Mouse (Mus musculus) lung, adult 2 months (tissue): ENCODE measurements around the gene Tbx6.

Experiments
- CTCF ChIP-seq: fragments of 200-500 bp; IDR thresholded peaks from 2 replicates; pipeline ENCODE4 v1.5.1; 2011; ENCODE audit warnings: mild to moderate bottlenecking, low read length, control low read depth; ENCODE audit not compliant: insufficient read depth
- POLR2A ChIP-seq: fragments of 200-500 bp; IDR thresholded peaks from 2 replicates; pipeline ENCODE4 v1.6.1; 2011; ENCODE audit warnings: low read depth, mild to moderate bottlenecking, control low read depth, low read length, borderline replicate concordance; ENCODE audit errors: extremely low read depth

DNA sequence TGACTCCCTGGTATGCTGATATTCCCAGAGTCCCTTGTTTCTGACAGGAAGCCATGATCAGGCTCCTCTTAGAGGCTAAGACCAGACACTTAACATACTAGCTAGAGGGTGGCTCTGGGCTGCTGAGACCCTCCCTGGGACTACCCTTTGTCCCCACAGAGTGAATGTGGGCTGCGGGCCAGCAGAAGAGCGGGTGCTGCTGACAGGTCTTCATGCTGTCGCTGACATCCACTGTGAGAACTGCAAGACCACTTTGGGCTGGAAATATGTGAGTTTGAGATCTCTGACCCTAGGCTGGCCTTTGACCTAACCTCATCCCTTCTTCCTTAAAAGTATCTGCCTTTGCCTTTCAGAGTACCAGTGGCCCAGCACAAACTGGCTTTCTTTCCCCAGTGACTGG is 3.1 kb upstream of the Tbx6 start:
- TF ChIP-seq POLR2A, result no peak
- no peak for TF ChIP-seq CTCF
